9 mouse cellular contexts compared by ENCODE assay signal in genomic region chr13:12124940-12125540, GRCm38 (mm10). TPM values are rescaled to one million over a fixed set of nuclear protein-coding genes. Genes with fewer than 3 reads are reported as not detected.
DNase-seq lines count a peak whose midpoint lies in the region; ATAC-seq lines count a peak whose summit lies in the region.
"Had no signal": no experiment of that assay in that cellular context is flagged by ENCODE, and none has a peak within 500 bp of the region (broad histone marks: within the 10 kb centered on the region; RNA-seq: fewer than 3 reads in every experiment).

No protein-coding gene starts in this region.

- H3K9ac ChIP-seq in intestine, embryonic 15.5 days = no peak overlapping the region
- H3K9ac ChIP-seq: embryonic facial prominence, embryonic 15.5 days had no signal

- DNase-seq in right cerebral cortex, adult 18-20 months = peak; percentile 13
- DNase-seq in right cerebral cortex, postnatal 25 days = no peak
- DNase-seq in fibroblast of lung, adult 2 months (ENCODE audit: low read depth) = peak; percentile 27
- peak; percentile 79 for DNase-seq in heart, postnatal 4 days
- DNase-seq in yolk sac, embryonic 10.5 days (ENCODE audit: low spot score) = peak; percentile 16
- DNase-seq in embryonic facial prominence, embryonic 10.5 days (ENCODE audit: low spot score) = no peak

- no peak for ATAC-seq in intestine, embryonic 15.5 days

- no peaks in the 10 kb centered on the region for H3K4me1 ChIP-seq in embryonic facial prominence, embryonic 10.5 days
- no peaks in the 10 kb centered on the region for H3K4me1 ChIP-seq in intestine, embryonic 15.5 days (replicated peaks)
- H3K4me1 ChIP-seq: embryonic facial prominence, embryonic 15.5 days had no signal

- no peak overlapping the region for H3K4me3 ChIP-seq in embryonic facial prominence, embryonic 10.5 days
- H3K4me3 ChIP-seq in intestine, embryonic 15.5 days (replicated peaks) = no peak overlapping the region
- H3K4me3 ChIP-seq: embryonic facial prominence, embryonic 15.5 days had no signal

- H3K27me3 ChIP-seq in embryonic facial prominence, embryonic 10.5 days (replicated peaks; ENCODE audit: low read depth, poor library complexity, severe bottlenecking) = no peaks in the 10 kb centered on the region
- no peaks in the 10 kb centered on the region for H3K27me3 ChIP-seq in intestine, embryonic 15.5 days (replicated peaks)
- H3K27me3 ChIP-seq: embryonic facial prominence, embryonic 15.5 days had no signal

- H3K36me3 ChIP-seq in embryonic facial prominence, embryonic 10.5 days (replicated peaks) = no peaks in the 10 kb centered on the region
- H3K36me3 ChIP-seq in intestine, embryonic 15.5 days = no peaks in the 10 kb centered on the region
- H3K36me3 ChIP-seq: embryonic facial prominence, embryonic 15.5 days had no signal

- WGBS in embryonic facial prominence, embryonic 10.5 days = 85% methylated on average over 7 of the region's 7 CpGs
- WGBS in intestine, embryonic 15.5 days = 43% methylated on average over 7 of the region's 7 CpGs

- no peaks in the 10 kb centered on the region for H3K9me3 ChIP-seq in embryonic facial prominence, embryonic 10.5 days
- H3K9me3 ChIP-seq in intestine, embryonic 15.5 days = no peaks in the 10 kb centered on the region
- H3K9me3 ChIP-seq: embryonic facial prominence, embryonic 15.5 days had no signal

- H3K4me2 ChIP-seq in intestine, embryonic 15.5 days (replicated peaks) = no peak overlapping the region
- H3K4me2 ChIP-seq: embryonic facial prominence, embryonic 15.5 days; midbrain, embryonic 11.5 days had no signal

- H3K27ac ChIP-seq in embryonic facial prominence, embryonic 10.5 days (replicated peaks) = no peak overlapping the region
- H3K27ac ChIP-seq in intestine, embryonic 15.5 days = no peak overlapping the region
- H3K27ac ChIP-seq: embryonic facial prominence, embryonic 15.5 days had no signal

RNA-seq across cellular contexts. Expression of gene Ryr2, which starts 18.3 kb away (rescaled TPM):
- total RNA-seq in heart, postnatal 4 days (2021) = 100 to 1,000 TPM; 710 to 754 TPM
- 0.14 and 0.15 TPM in 2 replicates for polyA plus RNA-seq in embryonic facial prominence, embryonic 10.5 days (2016; fragmentation: Nextera tagmentation; extraction: Ambion mirVana)
- 1.0 and 1.1 TPM in 2 replicates for polyA plus RNA-seq in intestine, embryonic 15.5 days (2015; fragmentation: Nextera tagmentation; extraction: Ambion mirVana)

Comparison
In these comparisons a context has a peak if more than half of its experiments do, and no peak if none do; other contexts are left out.
1. DNase-seq: peak in right cerebral cortex, adult 18-20 months (single experiment), fibroblast of lung, adult 2 months (single experiment), heart, postnatal 4 days (single experiment) and yolk sac, embryonic 10.5 days (single experiment); none in right cerebral cortex, postnatal 25 days (single experiment) and embryonic facial prominence, embryonic 10.5 days (single experiment).